Mouse (Mus musculus): ENCODE data around the gene Tacc2.

Tacc2 gene

DNA sequence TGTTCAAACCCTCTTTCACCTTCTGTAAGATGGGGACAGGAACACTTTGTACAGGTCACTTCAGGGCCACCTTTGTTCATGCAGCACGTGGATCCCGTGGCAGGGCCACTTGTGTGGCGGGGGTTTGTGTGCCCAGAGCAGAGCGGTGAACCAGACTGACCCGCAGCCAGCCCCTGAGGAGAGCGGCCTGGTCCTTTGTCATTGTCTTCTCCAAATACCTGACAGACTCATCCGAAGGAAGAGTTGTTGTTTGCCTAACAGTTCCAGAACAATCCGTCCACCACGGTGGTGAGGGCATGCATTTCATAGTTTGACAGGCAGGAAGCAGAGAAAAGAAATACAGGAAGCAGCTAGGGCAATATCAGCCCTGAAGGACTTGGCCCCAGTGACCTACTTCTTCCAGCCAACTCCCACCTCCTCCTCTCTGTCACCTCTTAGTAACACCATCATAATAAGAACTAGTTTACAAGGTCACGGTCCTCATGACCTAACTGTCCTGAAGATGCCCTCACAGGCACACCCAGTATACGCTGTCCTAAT lies 180.2 kb downstream of the Tacc2 start:
- in situ Hi-C loops (cut with MboI, MseI): no loop called here

DNA sequence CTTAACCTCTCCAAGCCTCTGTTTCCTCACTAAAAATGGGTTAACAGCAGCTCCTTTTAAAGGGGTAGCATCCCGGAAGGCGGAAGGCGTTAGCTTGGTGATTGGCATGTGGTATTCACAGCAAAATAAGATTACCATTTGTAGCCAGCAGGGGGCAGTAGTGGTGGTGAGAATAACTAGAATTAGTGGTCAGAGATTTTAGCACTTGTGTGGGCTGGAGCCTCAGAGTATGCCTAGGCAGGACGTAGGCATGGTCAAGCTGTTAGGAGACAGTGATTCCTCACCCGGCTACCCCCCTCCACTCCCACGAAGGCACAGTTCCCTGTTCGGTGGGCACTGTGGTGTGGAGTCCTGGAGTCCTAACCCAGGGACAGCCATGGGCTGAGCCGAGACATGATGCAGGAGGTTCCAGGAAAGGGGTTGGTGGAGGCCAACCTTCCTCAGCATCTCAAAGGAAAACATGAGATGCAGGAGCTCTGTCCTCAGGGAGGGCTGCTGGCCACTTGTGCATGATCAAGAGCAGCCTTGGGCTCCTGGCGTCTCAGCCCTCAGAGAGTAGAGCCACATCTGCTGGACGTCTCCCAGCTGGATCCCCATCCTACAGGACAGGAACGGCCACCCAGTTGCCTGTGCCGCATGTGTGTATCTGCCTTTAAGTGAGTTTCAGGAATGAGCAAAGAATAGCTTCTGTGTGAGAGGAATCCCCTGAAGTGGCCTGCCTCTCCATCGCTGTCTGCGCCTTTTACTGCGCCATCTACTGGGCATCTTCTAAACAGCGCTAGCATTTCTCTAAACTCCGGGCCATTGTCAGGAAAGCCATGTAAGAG lies 185.0 kb downstream of the Tacc2 start:
- in situ Hi-C loops (cut with MboI, MseI): no loop called here

DNA sequence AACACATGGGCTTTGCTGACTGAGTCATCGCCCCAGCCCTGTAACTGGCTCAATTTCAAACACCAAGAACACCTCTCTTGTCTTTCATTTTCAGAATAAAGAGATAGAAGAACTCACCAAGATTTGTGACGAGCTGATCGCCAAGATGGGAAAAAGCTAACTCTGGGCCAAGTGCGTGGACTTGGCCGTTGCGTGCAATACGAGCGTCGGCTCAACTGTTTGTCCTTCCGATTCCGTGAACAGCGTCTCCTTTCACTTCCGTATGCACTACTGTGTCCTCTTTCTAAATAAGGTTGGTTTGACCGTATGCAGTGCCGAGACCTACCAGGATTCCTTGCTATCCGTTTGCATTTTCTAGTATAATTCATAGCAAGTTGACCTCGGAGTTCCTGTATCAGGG lies 186.9 kb downstream of the Tacc2 start:
- in situ Hi-C loops (cut with MboI, MseI): no loop called here

DNA sequence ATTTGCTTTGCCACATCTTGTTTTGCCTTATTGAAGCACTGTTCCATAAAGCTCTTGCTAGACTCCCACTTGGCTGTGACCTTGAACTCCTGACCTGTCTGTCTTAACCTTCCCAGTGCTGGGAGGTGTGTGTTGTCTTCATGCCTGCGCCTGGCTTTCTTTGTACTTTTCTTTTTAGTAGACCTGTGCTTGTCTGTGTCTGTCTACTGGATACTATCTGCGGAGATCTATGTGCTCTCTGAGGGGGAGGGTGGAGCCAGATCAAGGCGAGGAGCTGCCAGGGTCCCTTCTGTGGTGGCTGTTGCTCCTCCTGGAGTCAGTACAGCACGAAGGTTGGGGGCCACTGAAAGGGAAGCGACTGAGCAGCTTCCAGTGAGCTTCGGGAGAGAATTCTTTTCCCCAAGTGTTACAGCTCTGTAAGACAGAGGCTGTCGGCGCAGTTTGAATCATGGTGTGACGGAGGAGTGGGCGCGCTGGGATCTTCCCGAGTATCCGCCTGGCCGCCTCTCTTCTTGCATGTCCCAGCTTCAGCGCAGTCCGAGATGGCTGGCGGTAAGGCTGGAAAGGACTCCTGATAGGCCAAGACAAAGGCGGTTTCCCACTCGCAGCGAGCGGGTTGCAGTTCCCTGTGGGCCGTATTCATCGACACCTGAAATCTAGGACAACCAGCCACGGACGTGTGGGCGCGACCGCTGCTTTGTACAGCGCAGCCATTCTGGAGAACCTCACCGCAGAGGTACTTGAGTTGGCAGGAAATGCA lies 189.4 kb downstream of the Tacc2 start:
- in situ Hi-C loops (cut with MboI, MseI): no loop called here

DNA sequence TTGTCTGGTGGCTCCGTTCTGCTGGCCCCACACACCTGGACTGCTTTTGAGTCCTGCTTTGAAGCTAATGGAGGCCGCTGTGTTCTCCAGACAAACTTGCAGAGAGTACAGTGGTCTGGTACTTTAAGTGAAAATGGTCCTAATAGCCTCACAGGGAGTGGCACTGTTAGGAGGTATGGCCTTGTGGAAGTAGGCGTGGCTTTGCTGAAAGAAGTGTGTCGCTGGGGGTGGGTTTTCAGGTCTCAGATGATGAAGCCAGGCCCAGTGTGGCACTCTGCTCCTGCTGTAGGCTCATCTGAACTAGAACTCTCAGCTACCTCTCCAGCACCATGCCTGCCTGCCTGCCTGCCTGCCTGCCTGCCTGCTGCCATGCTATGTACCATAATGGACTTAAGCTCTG lies 190.9 kb downstream of the Tacc2 start:
- in situ Hi-C loops (cut with MboI, MseI): no loop called here

DNA sequence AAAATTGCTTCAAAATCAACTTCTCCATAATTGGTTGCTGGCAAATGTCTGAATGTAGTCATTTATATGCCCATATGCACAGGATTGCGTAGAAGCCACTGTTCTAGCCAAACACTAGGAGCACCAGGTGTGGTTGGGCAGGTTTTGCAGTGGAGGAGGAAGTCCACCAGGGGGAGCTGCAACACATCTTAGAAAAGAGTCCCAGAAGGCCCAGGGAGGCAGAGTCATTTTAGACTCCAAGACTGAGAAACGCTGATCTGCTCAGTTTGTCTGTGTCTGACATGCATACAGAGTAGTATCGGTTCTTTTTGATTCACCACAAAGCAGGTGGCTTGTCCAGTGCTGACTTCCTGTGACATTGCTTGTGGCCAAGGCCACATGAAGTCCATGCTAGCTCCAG lies 193.5 kb downstream of the Tacc2 start:
- in situ Hi-C loops (cut with MboI, MseI): loop anchor here (5.0 to 10.0 kb wide), 2 partner anchors 162 to 294 kb away; no protein-coding TSS in a partner anchor

DNA sequence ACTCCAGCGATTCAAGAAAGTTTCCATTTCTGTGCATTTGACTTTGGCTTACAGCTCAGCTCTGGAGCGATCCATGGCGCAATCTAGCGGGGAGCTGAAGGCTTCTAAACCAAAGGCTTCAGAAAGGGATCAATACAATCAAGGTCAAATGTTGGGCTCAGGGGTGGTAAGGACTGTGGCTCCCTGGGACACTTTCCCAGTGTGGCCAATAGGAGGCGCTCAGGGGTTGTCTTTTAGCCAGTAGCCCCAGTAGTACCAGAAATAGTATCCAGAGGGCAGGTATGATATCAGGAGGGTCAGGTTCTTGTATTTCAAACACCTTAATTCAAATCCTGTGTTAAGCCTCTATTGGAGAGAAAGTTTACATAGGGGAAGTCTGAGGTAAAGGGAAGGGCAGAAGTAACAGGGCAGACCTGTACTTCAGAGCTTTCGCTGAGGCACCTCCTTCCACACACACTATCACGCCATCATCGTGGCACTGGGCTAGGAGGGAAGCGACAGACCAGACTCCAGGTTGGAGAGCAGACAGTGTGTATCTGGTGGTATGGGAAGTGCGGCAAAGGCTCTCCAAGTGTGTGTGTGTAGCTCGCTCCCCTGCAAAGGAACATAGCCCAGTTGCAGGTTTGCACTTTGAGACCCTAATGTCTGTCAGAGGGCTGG lies 196.1 kb downstream of the Tacc2 start:
- in situ Hi-C loops (cut with MboI, MseI): loop anchor here (5.0 to 10.0 kb wide), 2 partner anchors 159 to 292 kb away; no protein-coding TSS in a partner anchor

DNA sequence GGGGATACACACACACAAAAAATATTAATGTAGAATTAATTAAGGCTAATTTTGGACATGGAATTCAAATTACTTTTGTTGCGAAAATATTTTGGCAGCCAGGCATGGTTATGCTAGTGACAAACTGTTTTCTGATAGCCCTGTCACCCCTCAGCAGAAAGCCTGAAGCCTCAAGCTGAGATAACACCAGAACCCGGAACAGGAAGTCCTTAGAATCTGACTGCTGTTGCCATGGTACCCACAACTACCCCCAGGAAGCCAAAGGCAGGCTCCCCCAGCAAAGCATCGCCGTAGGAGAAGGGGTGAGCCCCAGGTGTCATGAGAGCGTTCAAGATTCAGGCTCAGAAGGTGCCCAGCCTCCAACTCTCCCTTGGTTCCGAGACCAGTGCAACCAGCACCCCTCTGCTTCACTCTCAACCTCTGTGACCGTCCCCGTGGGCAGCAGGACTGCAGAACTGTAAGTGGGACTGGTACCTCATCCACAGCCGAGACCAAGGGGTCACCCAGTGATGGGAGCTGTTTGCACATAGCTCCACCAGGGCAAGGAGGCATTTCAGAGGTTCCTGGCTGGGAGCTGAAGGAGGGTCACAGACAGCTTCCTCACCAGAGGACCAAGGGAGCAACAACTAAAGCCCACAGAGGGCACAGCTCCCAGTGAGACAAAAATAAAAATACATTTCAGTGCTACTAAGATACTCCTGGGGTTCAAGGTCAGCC lies 196.8 kb downstream of the Tacc2 start, which contains the start of gene Btbd16:
Gene Btbd16 (plus strand): TSS at position 156 of the 717 bp plus-strand sequence.
- in situ Hi-C loops (cut with MboI, MseI): loop anchor here (5.0 to 10.0 kb wide), 2 partner anchors 158 to 291 kb away; no protein-coding TSS in a partner anchor

DNA sequence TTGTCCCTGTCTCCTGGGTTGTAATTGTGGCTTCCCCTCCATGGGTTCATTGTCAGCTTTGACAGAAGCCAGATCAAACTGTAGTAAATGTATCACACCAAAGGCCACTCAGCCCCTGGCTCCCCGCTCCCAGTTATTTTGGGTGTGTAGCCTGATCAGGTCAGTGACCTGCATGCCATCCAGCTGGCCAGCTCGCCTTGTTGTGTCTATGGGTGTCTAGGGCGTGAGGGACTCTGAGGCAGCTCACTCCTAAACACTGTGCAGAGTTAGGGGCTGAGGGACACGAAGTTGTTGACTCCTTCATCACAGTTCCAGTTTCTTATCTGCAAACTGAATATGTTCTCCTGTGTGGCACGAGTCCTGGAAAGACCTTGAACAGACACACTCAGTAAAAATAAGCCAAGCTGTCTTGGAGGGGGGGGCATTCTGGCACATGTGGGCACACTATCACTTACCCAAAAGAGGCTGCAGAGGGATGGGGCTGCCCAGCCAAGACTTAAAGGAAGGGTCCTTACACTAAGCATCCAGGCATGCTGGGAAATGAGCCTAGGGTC lies 203.7 kb downstream of the Tacc2 start:
- in situ Hi-C loops (cut with MboI, MseI): no loop called here

DNA sequence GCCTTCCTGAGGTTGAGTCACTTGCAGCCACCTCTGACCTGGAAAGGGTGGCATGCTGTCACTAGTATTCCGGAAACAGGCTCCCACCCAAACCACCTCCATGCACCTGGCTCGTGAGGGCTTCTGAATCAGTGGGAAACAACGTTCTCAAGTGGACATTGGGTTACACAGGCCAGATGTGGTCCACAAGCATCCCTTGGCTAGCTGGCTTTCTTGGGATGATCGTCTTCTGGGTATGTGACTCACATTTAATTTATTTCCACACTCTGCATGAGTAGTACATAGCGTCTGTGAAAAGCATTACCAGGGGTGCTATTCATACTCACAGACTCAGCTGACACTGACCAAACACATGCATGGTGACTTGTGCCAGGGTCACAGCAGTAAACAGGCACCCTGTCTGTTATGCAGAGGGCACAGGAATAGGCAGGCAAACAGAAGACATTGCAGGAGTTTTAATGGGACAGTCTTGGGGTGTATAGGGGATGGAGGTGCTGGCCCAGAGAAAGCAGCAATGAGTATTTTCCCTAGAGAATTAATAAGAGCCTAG lies 205.3 kb downstream of the Tacc2 start:
- in situ Hi-C loops (cut with MboI, MseI): no loop called here

DNA sequence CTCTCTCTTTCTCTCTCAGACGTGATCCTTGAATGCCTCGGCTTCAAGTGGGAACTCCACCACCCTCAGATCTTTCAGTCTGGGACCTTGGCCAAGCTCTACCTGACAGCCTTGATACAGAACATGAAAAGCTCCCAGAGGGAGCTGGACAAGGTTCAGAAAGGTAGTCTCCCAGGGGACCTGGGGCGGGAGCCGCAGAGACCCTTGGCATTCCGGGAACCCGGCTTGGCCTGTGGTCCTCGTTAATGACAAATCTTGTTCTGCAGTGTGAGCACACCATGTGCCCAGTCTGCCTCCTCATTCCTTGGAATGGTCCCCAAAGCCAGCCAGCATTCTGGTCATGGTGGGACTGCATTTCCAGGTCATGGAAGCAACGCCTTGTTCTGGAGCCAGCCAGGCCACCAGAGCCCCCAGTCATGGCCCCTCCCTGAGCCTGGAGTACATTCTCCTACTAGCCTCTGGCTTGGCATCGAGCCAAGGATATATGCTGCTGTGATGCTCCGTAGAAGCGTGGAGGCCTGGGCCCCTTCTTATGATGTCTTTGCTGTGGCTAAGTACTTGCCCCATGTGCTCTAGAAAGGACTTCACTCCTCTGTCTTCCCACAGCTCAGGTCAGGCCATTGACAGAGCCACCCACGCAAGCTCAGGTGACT lies 208.8 kb downstream of the Tacc2 start:
- in situ Hi-C loops (cut with MboI, MseI): no loop called here

DNA sequence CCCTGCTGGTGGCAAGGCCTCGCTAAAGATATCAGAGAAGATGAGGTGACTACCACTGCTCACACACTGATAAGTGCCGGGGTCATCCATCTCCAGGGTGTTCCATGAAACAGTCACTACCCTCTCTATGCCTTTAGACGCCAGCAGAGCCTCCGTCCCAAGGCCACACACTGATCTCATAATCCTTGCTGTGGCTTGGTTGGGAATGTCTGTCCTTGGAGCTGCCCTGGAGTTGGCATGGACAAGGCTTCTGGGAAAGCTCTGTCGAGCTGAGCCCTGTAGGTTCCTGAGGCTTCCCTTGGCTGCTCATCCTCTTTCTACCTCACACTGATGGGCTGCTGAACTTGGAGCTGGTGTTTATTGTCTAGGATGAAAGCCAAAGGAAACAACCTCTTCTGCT lies 209.5 kb downstream of the Tacc2 start:
- in situ Hi-C loops (cut with MboI, MseI): no loop called here

DNA sequence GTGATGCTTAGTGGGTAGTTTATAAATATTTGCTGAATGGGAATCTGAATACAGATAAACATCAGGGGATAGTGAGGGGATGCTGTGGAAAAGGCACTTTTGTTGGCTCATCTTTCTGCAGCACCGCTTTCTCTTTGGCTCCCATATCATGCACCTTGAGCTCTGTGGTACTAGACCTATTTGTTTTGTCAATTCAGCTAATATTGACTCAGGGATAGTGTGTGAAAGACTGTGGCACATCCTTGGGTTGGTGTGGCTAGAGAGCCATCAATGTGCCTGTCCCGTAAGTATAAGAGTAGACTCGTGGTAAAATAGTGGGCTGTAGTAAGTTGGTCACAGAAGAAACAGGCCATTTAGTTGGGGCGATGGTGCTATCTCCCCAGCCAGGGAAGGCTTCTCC lies 210.3 kb downstream of the Tacc2 start:
- in situ Hi-C loops (cut with MboI, MseI): no loop called here

DNA sequence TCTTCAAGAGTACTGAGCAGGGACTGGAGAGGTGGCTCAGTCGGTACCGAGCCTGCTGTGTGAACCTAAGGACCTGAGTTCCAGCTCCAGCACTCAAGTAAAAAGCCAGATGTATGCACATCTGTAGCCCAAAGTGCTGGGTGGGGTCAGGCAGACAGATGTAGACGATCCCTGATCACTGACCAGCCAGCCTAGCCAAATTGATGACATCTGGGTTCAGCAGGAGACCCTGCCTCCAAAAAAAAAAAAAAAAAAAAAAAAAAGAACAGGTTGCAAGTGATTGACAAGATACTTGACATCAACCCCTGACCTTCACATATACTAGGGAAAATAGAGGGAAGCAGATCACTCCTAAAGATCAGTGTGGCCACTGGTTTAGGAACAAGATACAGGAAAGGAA lies 211.7 kb downstream of the Tacc2 start:
- in situ Hi-C loops (cut with MboI, MseI): no loop called here

DNA sequence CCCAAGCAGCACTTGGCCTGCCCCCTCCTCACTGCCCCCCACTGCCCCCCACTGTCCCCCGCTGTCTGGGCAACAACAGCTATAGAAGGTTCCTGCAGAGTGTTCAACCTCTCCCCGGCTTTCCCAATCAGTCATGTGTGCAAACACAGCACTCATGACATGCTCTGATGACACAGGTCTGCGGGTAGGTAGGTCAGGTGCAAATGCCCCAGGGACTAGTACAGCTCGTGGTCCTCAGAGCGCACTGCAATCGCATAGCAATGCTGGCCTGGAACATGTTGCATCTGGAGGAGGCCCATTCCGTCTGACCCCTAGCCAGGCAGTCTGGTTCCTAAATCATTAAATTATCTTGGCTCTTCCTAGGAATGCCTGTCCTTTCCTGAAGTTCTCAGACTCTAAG lies 212.2 kb downstream of the Tacc2 start:
- in situ Hi-C loops (cut with MboI, MseI): no loop called here

DNA sequence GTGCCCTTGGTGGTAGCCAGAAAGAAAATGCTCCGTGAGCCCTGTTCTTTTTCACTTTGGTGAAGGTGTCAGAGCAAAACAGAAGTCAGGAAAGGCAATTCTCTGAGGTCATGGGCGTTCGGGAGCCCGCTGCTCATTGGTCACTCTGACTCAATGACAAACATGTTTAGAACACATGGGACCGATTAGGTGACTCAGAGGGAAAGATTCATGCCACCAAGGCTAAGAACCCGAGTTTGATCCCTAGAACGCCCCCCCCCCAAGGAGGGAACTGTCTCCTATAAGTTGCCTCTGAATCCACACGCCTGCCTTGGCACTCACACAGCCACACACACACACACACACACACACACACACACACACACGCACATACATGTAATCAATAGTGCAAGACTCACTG lies 216.4 kb downstream of the Tacc2 start:
- in situ Hi-C loops (cut with MboI, MseI): no loop called here

DNA sequence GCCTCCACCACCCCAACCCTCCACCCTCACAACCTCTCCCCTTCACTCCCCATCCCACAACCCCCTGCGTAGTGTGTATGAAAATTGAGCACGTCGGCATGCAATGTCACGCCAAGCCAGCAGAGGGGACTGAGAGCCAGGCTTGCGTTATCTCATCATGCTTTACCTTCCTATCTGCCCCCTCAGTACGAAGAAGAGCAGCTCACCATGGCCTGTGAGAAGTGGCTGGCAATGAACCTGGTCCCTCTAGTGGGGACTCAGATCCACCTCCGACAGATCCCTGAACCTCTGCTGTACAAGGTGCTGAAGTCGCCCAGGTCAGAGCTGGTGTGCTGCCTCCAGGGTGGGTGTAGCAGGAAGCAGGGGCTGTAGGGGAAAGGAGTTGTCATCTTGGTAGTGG lies 219.5 kb downstream of the Tacc2 start:
- in situ Hi-C loops (cut with MboI, MseI): no loop called here

DNA sequence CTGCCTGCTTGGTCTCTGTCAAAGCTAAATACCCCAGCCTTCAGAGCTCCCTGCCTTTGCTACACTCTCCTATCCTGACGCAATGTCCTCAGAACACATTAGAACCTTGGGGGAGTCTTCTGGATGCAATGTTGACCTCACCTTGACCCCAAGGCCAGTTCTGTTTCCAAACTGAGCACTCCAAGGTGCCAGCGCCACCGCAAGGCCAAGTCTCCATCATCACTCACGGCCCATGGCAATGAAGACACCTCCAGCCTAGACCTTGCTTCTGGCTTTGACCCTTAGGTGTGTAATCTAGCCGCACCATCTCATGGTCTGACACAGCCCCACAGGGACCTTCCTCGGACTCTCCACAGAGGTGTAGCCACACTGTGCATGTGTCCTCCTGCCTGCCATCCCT lies 220.3 kb downstream of the Tacc2 start:
- in situ Hi-C loops (cut with MboI, MseI): no loop called here

DNA sequence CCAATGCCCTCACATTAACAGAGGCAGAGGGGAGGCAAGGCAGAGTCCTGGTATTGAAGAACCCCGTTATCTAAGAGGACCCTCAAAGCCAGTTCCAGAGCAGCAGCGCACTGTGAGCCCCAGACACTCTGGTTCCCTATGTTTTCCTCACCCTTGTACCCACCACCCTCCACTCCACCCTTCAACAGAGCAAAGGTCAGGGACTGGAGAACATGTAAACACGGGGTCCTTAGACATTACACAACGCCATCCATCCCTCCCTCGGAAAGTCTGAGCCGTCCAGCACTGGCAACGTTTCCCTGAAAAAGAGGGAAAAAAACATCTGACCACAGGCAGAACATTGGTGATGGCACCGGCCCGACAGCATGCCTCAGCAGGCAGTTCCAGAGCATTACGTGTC lies 222.2 kb downstream of the Tacc2 start:
- in situ Hi-C loops (cut with MboI, MseI): no loop called here

DNA sequence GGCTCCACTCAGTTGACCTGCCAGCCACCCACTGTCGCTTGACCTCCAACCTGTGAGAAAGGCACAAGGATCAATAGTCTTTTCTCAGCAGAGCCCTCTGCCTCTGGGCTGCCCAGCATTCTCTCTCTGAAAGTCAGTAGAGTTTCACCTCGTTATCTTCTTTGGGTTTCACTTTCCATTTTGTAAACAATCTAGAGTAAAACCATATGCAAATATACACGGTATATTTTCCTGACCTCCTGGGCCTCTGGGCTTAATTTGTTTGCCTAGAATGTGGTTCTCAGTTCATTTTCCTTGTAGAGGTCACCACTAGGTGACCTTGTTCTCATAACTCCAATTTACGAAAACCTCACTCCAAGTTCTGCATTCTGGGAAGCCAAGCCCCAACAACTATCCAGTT lies 223.4 kb downstream of the Tacc2 start:
- in situ Hi-C loops (cut with MboI, MseI): no loop called here

Measured in regulatory T cell (primary cell).